In the genomic region with DNA sequence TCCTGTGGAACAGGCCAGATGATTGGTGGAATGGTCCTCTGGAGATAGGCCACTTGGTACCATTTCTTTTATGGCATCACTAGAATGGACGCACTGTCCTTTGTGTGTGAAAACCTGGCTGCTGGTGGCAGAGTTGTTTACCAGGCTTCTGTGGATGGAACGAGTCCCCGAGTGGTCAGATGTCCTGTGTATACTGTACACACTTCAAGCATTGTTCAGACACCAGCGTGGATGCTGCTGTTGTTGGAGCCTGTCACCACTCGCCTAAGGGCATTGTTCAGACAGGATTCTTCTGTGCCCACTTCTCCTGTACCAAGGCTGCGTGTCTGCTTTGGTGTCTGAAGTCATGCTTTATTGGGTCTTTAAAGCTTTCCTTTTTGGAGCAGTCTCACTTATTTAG, we compare ENCODE assay signal across 26 mouse cellular contexts. TPM values are rescaled to one million over a fixed set of nuclear protein-coding genes. Genes with fewer than 3 reads are reported as not detected.
DNase-seq lines count a peak whose midpoint lies in the region; ATAC-seq and TF ChIP-seq lines count a peak whose summit lies in the region.
"Had no signal": no experiment of that assay in that cellular context is flagged by ENCODE, and none has a peak within 500 bp of the region (broad histone marks: within the 10 kb centered on the region; RNA-seq: fewer than 3 reads in every experiment).

No protein-coding gene starts in this region.

- H3K36me3 ChIP-seq in intestine, postnatal 0 days (ENCODE audit: control insufficient read depth, insufficient read depth) = no peaks in the 10 kb centered on the region

- ATAC-seq in cerebellum, adult (ENCODE audit: insufficient number of reproducible peaks, low FRiP score, low TSS enrichment) = no peak
- no peak for ATAC-seq in intestine, postnatal 0 days
- ATAC-seq: CD4-positive, CD25-positive, alpha-beta regulatory T cell, adult 4 months; forebrain, embryonic 13.5 days; hindbrain, postnatal 0 days; intestine, embryonic 15.5 days had no signal

- no peaks in the 10 kb centered on the region for H3K9me3 ChIP-seq in intestine, postnatal 0 days (ENCODE audit: control insufficient read depth)
- H3K9me3 ChIP-seq: forebrain, embryonic 13.5 days; heart, embryonic 15.5 days; hindbrain, embryonic 12.5 days; intestine, embryonic 15.5 days; lung, embryonic 15.5 days; midbrain, embryonic 12.5 days; neural tube, embryonic 12.5 days had no signal

- no peaks in the 10 kb centered on the region for H3K27me3 ChIP-seq in intestine, postnatal 0 days (replicated peaks; ENCODE audit: control insufficient read depth, insufficient read depth, low read length)
- H3K27me3 ChIP-seq: forebrain, embryonic 13.5 days; heart, embryonic 15.5 days; hindbrain, embryonic 12.5 days; intestine, embryonic 15.5 days; limb, embryonic 13.5 days; lung, embryonic 15.5 days; megakaryocyte, embryonic 14.5 days; midbrain, embryonic 12.5 days; neural tube, embryonic 12.5 days had no signal

- intact Hi-C loops in left cerebral cortex, postnatal 36 days (cut with DNase I) = no loop called here

- no peak overlapping the region for H3K9ac ChIP-seq in intestine, postnatal 0 days (ENCODE audit: low read depth, low read length)
- H3K9ac ChIP-seq: forebrain, embryonic 13.5 days; heart, embryonic 15.5 days; hindbrain, embryonic 12.5 days; intestine, embryonic 15.5 days; limb, embryonic 13.5 days; lung, embryonic 15.5 days; midbrain, embryonic 12.5 days; neural tube, embryonic 12.5 days had no signal

- WGBS in intestine, postnatal 0 days = 88% methylated on average over 6 of the region's 6 CpGs

- TF ChIP-seq CTCF in intestine, postnatal 0 days (IDR thresholded peaks at IDR 0.05; ENCODE audit: low read depth) = no peak

- peak; percentile 35 for DNase-seq in cerebellum, adult 9-11 months
- peak; percentile 67 for DNase-seq in layer of hippocampus, adult 11-12 months (ENCODE audit: low spot score)
- no peak for DNase-seq in layer of hippocampus, postnatal 25 days (ENCODE audit: extremely low spot score in 1 of 2, low spot score in 1 of 2)
- DNase-seq in left cerebral cortex, adult 9 months (ENCODE audit: low spot score in 2 of 2) = peak; percentile 51 to 59
- no peak for DNase-seq in left cerebral cortex, postnatal 36 days (ENCODE audit: low spot score in 2 of 2)
- DNase-seq in layer of hippocampus, adult 9-11 months = peak; percentile 90
- DNase-seq: adrenal gland, postnatal 14 days; cerebellum, postnatal 25 days; kidney, adult 8-10 months; kidney, postnatal 4 days had no signal

- no peak overlapping the region for H3K27ac ChIP-seq in intestine, postnatal 0 days (ENCODE audit: low read depth, low read length)
- H3K27ac ChIP-seq: forebrain, embryonic 13.5 days; heart, embryonic 15.5 days; hindbrain, embryonic 12.5 days; hindbrain, postnatal 0 days; intestine, embryonic 15.5 days; kidney, postnatal 0 days; limb, embryonic 13.5 days; lung, embryonic 15.5 days; midbrain, embryonic 12.5 days; neural tube, embryonic 12.5 days had no signal

- no peaks in the 10 kb centered on the region for H3K4me1 ChIP-seq in intestine, postnatal 0 days (replicated peaks; ENCODE audit: control insufficient read depth, insufficient read depth, low read length)
- H3K4me1 ChIP-seq: forebrain, embryonic 13.5 days; hindbrain, embryonic 12.5 days; intestine, embryonic 15.5 days; limb, embryonic 13.5 days; lung, embryonic 15.5 days; megakaryocyte, embryonic 14.5 days; midbrain, embryonic 12.5 days; neural tube, embryonic 12.5 days had no signal

- H3K4me2 ChIP-seq in intestine, postnatal 0 days (replicated peaks; ENCODE audit: low read depth) = no peak overlapping the region
- H3K4me2 ChIP-seq: forebrain, embryonic 13.5 days; heart, embryonic 15.5 days; hindbrain, embryonic 12.5 days; intestine, embryonic 15.5 days; limb, embryonic 13.5 days; liver, embryonic 11.5 days; lung, embryonic 15.5 days; midbrain, embryonic 12.5 days; neural tube, embryonic 12.5 days had no signal

- no peak overlapping the region for H3K4me3 ChIP-seq in intestine, postnatal 0 days (ENCODE audit: low read depth, low read length)
- H3K4me3 ChIP-seq: forebrain, embryonic 13.5 days; heart, embryonic 15.5 days; hindbrain, embryonic 12.5 days; intestine, embryonic 15.5 days; limb, embryonic 13.5 days; lung, embryonic 15.5 days; megakaryocyte, embryonic 14.5 days; midbrain, embryonic 12.5 days; myocyte; neural tube, embryonic 12.5 days had no signal

RNA-seq across cellular contexts. Expression of a gene that starts 19.5 kb away (rescaled TPM):
- total RNA-seq in layer of hippocampus, postnatal 25 days (2021) = 1 to 10 TPM; 1.7 to 2.7 TPM
- 1 to 10 TPM; 1.4 to 2.3 TPM for total RNA-seq in left cerebral cortex, postnatal 36 days (2021)
- 0.05 and 0.09 TPM in 2 replicates for polyA plus RNA-seq in intestine, postnatal 0 days (2015; fragmentation: Nextera tagmentation; extraction: Ambion mirVana)
- polyA plus RNA-seq: CD4-positive, CD25-positive, alpha-beta regulatory T cell, adult 4 months had no signal

RNA-seq across cellular contexts. Expression of a gene that starts 58.8 kb away (rescaled TPM):
- 100 to 1,000 TPM; 130 to 137 TPM for total RNA-seq in layer of hippocampus, postnatal 25 days (2021)
- total RNA-seq in left cerebral cortex, postnatal 36 days (2021) = 100 to 1,000 TPM; 114 to 135 TPM
- 7.8 and 10.2 TPM in 2 replicates for polyA plus RNA-seq in intestine, postnatal 0 days (2015; fragmentation: Nextera tagmentation; extraction: Ambion mirVana)

Comparison
In these comparisons a context has a peak if more than half of its experiments do, and no peak if none do; other contexts are left out.
1. DNase-seq: peak in cerebellum, adult 9-11 months (single experiment), layer of hippocampus, adult 11-12 months (single experiment), left cerebral cortex, adult 9 months (2 of 2) and layer of hippocampus, adult 9-11 months (single experiment); none in layer of hippocampus, postnatal 25 days (0 of 2) and left cerebral cortex, postnatal 36 days (0 of 2).